Mouse (Mus musculus): ENCODE results near the gene Trp53tg5.

The Trp53tg5 gene

GRCm38 (mm10) chr2:164449341-164450042, 24.0 kb downstream of the Trp53tg5 start:
- DNase-seq (ENCODE audit: low spot score) = no peak

- DNase-seq (ENCODE audit: low spot score) = no peak
These were observed 24.6 kb downstream of the Trp53tg5 start for GRCm38 (mm10) chr2:164448921-164449320.

- DNase-seq (ENCODE audit: low spot score) = no peak
These were observed 25.4 kb downstream of the Trp53tg5 start for GRCm38 (mm10) chr2:164448140-164448539.

DNA sequence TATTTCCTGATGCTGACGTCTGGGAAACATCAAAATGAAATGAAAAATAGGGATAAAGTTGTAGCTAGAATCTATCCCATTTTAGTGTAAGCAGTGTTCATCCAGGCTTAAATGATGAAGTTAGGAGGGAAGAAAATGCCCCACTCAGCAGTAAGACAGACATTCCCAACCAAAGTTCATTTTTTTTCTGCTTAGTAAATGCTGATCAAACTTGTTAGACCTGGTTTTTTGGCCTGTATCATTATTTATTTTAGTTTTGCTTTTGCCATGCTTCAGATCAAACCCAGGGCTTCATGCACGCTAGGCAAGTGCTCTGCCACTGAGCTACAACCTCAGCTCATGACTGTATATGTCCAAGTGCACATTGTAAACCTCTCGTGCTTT, 27.4 kb downstream of the Trp53tg5 start:
- no peak for DNase-seq (ENCODE audit: low spot score)

DNA sequence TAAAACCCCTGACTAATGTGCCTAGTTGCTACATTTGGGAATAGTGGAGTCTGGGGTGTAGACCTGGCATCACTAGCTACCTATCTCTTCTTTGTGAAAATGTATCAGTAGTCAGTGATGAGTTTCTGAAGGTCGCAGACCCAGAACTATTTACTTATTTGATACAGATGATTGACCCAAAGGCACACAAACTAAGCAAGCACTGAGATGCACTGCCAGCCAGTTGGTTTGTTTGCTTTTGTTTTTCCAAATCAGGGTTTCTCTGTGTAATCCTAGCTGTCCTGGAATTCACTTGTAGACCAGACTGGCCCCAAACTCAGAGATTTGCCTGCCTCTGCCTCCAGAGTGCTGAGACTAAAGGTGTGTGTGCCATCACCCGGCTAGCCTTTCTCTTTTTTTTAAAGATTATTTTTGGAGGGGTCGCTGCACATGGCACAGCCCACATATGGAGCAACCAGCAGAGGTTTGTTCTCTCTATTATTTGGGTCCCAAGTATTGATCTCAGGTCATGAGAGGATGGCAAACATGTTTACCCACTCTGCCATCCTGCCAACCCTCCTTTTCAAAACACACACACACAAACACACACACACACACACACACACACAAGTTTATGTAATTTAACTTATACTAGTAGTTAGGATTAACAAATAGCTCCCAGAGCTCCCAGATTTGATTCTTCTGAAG, 28.0 kb downstream of the Trp53tg5 start:
- DNase-seq (ENCODE audit: low spot score) = no peak

DNA sequence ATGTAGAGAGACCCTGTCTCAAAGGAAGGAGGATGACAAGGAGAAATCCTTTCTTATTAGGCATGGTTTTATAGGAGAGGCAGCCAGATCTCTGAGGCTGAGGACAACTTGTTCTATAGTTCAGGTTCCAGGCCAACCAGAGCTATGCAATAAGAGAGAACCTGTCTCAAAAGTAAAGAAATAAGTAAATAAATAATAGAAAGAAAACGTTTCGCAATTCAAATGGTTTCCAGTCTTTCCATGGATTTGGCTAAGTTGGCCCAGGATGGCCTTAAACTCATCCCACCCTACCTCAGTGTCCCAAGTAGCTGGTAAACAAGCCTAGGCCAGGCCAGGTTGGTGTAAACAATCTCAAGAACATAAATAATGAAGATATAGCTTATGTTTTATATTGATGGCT, 28.8 kb downstream of the Trp53tg5 start:
- DNase-seq (ENCODE audit: low spot score) = no peak

GRCm38 (mm10) chr2:164443460-164444000, 30.0 kb downstream of the Trp53tg5 start, which contains the start of gene Sdc4:
Gene Sdc4, minus strand, starts transcription at chr2:164443887.
- DNase-seq (ENCODE audit: low spot score) = no peak

DNA sequence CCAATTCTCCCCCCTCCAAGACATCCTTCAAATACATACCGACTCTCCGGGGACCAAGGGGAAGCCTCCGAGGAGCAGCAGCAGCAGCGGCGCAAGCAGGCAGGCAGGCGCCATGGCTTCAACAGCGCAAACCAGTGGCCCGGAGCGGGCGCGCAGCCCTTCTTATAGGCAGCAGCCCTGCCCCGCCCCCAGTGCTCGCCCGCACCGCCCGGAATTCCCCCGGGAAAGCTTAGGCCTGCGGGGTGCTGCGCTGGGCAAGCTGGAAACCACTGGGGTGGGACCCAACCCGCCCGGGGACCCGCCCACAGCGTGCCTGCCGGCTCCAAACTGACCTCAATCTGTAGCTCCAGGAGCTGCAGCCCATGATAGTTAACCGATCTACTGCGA, 30.5 kb downstream of the Trp53tg5 start:
- peak; percentile 89 for DNase-seq (ENCODE audit: low spot score)

DNA sequence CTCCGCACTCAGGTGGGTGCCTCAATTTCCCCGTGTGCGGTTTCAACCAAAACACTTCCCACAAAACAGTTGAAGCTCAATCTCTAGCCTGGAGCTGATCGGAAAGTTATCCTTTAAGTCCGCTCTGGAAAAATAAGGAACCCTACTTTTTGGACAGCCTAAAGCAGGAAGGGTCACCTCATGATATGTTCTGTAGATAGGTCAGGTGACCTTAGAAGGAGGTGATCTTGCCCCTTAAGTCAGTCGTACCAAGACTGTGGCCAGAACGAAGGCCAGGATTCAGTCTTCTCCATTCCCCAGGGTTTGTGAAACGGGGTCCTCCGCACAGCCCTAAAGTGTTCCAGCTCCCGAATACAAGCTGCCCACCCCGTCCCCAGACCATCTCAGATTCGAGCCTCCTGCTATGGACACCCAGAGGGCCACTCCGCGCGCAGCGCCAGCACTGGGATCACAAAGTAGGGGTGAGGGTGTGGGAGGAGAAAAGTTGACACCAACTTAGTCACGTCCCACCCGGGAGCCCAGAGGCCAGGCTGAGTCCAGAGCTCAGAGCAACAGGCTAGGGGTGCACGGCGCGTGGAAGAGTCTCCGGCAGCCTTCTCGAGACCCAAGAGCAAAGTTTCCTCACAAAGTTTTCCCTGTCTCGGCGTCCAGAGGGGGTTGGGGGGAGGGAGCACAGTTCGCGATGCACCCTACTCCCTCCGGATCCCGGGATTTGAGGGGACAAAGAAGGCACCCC, 31.0 kb downstream of the Trp53tg5 start:
- DNase-seq (ENCODE audit: low spot score) = peak; percentile 43

DNA sequence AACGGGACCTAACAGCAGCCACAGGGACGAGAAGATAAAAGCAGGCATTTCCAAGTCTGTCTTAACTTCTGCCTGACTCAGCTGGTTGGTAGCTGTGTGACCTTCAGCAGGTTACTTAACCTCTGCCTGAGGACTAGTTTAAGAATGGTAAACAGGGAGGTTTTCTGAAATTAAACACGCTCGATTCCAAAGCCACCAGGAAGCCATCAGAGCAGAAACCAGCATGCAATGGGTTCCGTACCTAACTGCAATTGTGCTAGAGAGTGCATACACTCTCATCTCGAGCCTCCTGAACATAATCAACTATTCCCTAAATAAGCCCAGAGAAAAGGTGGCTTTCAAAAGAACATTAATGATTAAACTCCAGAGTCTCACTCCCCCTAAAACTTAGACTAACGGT, 31.8 kb downstream of the Trp53tg5 start:
- DNase-seq (ENCODE audit: low spot score) = no peak

DNA sequence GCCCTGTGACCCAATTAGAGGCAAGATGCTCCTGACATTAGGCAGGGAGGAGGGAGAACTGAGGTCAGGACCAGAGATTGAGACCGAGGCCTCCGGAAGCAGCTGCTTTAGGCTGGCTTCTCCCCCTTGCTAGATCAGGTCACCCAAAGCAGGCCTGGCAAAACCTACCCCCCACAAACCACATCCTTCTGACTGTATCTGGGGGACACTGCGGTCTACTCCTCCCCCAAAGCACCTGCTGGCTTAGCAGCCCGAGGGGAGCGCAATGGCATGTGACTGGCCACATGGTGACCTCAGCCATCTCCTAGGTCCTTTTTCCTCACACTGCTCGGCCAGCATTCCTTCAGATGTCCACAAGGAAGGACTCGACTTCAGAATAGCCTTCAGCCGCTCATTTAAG, 32.4 kb downstream of the Trp53tg5 start:
- no peak for DNase-seq (ENCODE audit: low spot score)

- DNase-seq (ENCODE audit: low spot score) = no peak
These were observed 33.2 kb downstream of the Trp53tg5 start for GRCm38 (mm10) chr2:164440314-164440713.

GRCm38 (mm10) chr2:164439001-164439421, 34.5 kb downstream of the Trp53tg5 start:
- no peak for DNase-seq (ENCODE audit: low spot score)

DNA sequence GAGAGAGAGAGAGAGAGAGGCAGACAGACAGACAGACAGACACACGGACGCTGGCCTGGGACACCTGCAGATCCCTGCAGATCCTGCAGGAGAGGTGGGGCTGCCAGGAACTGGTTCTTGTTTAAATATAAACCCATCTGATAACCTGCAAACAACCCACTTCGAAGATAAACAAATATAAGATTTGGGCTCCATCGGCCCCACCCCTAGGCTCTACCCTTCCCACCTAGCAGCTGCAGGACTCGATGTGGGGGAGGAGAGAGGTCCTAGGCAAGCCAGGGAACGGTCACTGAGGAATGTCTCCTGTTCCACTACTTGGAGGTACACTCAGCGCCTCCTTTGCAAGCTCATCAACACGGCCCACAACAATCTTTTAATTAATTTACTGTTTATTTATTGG, 35.3 kb downstream of the Trp53tg5 start:
- no peak for DNase-seq (ENCODE audit: low spot score)

- DNase-seq (ENCODE audit: low spot score) = no peak
These were observed 35.8 kb downstream of the Trp53tg5 start for GRCm38 (mm10) chr2:164437710-164438109.

- no peak for DNase-seq (ENCODE audit: low spot score)
These were observed 36.6 kb downstream of the Trp53tg5 start for GRCm38 (mm10) chr2:164436961-164437360.

GRCm38 (mm10) chr2:164436215-164436913, 37.2 kb downstream of the Trp53tg5 start:
- no peak for DNase-seq (ENCODE audit: low spot score)

DNA sequence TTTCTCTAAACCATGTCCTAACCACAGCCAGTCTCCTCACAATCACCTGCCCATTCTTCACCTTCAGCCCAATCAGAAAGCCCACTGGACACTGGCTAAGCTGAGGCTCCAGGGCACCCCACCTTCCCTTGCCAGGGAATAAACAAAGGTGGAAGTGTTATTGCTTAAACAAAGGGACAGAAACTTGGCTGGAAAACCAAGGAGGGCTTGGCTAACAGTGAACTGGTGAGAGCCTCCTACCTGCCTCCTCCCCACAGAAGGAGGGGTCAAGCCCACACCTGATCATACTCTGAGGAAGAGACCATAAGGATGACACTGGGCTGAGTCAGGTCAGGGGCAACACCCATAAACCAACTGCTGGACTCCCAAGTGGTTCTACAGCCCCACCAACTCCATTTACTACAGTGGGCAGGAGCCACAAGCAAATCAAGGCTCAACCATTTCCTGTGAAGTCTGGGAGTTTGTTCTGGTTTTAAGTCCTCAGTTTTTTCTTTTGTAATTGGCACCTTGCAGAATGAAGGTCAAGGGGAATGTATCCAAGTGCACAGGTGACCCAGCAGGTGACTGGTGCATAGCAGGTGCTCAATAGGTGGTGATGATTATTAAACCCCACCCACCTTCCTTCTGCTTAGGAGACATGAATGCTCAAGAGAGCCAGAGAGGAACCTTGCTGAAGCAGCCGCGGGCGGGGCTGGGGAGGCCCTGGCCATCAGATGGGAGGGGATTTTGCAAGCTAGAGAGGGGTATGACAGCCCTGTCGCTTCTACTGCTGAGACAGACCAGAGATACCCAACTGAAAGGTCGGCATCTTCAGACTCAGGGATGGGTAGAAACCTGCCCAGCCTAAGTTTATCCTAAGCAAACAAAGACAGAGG, 38.1 kb downstream of the Trp53tg5 start:
- DNase-seq (ENCODE audit: low spot score) = no peak

GRCm38 (mm10) chr2:164434681-164435080, 38.8 kb downstream of the Trp53tg5 start:
- no peak for DNase-seq (ENCODE audit: low spot score)

GRCm38 (mm10) chr2:164433278-164433895, 40.1 kb downstream of the Trp53tg5 start:
- DNase-seq (ENCODE audit: low spot score) = no peak

Measured in ovary, postnatal 14 days (tissue).